Mouse (Mus musculus) MEL (cell line): ENCODE measurements at regions not wholly inside any gene's neighbourhood (a gene's known extent, or its start where the extent isn't known, plus 50 kb on each side); places are given as distances from the start of the nearest gene placed in this dataset.

Experiments
- EP300 ChIP-seq, 2 experiments: IDR thresholded peaks; 2 replicates each; pipeline ENCODE4 v1.6.1; 2011; ENCODE audit warnings: improper control_type of control experiment in 2 of 2, low read length in 2 of 2, low read depth in 1 of 2, mild to moderate bottlenecking in 1 of 2
- NRF1 ChIP-seq: IDR thresholded peaks from 2 replicates; pipeline ENCODE4 v1.6.1; 2014; ENCODE audit warnings: low read depth, mild to moderate bottlenecking, inconsistent platforms, low read length, improper control_type of control experiment, moderate library complexity; ENCODE audit not compliant: poor library complexity, insufficient read depth, severe bottlenecking

DNA sequence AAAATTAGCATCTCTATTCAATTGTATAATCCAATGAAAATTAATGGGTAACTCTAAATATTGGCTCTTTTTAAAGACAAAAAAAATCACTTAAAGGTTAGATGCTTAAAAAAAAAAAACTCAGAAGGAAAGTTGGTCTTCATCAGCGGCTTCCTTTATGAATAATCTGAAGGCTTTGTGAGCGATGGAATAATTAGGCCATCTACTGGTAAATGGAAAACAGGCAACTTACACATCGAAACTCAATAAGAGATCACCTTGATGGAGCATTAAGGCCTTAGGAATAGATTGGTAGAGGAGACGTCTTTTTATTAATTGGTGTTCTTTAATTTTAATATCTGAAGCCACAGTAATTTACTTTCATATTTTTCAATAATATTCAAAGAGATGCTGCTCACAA is 218.6 kb upstream of the Tacr3 start:
- TF ChIP-seq EP300 (IDR thresholded peaks at IDR 0.05; ENCODE audit: low read depth in 1 of 2, low read length in 2 of 2) (no peak), NRF1 (no peak)
